Mouse (Mus musculus) right cerebral cortex, adult 2 months (tissue): ENCODE results near the gene Rpl36a.
"Not testable (repeated sequence)": the region's sequence is repeated elsewhere in the genome, so short reads cannot be mapped to it uniquely, and the experiment has no call there.

Source experiments
- DNase-seq, 2 experiments: peaks; one replicate each; pipeline ENCODE4 v3.0.0; 2021 to 2022; ENCODE audit warnings: low spot score in 2 of 2

Gene Rpl36a

DNA sequence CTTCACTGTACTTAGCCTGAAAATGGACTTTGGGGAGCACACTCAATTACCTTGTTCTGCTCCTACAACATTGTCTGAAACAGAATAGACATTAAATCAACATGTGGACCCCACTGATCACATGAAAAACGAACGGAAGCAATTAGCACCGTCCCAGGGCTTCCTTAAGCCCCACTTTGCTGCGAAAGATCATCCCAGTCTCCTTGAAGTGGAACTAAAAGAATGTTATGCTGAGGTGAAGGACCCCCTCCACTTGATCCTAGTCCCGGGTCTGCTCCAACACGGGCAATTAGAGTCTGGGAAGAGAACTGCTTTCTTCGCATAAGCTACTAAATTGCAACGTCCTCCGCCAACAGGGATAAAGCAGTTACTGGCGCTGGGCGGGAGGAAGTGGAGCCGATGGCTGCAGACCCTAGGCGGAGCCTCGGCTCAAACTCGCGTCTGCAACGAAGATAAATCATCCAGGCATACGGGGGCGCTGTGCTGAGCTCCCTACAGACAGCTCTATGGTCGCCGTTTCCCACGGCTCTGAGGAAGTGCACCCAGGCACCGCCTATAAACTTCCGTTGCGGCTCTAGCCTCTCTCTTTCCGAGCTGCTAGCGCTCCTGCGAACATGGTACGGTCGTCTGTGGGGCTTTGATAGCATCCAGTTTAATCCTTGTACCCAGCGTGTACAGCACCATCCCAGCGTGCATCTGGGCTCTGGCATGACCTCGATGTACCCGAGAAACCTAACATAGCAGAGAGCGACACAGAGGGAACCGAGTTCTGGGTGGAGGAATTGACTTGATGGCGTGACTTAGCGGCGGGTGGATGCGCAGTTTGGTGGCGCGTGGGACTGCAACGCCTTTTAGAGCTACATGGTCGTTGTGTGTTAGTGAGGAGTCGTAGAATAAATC lies at the start of gene Rpl36a:
Gene Rpl36a (plus strand): TSS at position 552 of the 900 bp plus-strand sequence.
- peak; percentile 89 to 90 for DNase-seq

DNA sequence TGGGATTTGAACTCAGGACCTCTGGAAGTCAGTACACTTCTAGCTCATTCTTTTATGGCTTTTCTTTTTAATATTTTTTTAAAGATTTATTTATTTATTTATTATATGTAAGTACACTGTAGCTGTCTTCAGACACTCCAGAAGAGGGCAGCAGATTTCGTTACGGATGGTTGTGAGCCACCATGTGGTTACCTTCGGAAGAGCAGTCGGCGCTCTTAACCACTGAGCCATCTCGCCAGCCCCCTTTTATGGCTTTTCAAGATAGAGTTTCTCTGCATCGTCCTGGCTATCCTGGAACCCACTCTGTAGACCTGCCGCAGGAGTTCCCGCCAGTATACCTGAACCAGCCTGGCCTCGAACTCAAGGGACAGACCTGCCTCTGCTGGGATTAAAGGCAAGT lies 45.7 kb upstream of the Rpl36a start:
- DNase-seq = not testable (repeated sequence)

DNA sequence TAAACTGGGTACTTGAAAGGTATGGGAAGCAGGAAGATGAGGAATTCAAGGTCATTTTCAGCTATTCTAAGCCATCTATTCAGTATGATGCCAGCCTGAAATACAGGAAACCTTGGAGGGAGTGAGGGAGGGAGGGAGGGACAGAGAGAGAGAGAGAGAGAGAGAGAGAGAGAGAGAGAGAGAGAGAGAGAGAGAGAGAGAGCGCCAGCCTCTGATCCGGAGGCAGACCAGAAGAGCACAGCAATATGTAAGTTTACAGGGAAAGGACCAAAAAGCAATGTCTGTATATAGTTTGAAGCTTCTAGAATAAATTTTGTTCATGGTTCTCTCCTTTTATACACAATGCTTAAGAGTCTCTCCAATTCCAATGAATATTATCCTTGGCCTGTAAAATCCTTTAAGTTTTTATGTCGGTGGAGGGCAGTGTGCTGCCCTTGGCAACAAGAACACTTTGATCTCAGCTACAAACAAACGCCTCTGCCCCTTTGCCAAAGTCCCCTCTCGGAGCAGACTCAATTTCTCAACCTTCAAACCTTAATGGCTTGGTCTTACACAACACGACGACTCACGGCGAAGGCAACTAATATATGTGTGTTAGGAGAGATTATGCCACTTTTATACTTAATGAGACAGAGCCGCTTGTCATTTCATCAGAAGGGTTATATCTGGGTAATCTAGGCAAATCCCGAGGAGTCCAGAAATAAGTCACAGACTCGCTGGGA lies 44.9 kb upstream of the Rpl36a start:
- DNase-seq = no peak

DNA sequence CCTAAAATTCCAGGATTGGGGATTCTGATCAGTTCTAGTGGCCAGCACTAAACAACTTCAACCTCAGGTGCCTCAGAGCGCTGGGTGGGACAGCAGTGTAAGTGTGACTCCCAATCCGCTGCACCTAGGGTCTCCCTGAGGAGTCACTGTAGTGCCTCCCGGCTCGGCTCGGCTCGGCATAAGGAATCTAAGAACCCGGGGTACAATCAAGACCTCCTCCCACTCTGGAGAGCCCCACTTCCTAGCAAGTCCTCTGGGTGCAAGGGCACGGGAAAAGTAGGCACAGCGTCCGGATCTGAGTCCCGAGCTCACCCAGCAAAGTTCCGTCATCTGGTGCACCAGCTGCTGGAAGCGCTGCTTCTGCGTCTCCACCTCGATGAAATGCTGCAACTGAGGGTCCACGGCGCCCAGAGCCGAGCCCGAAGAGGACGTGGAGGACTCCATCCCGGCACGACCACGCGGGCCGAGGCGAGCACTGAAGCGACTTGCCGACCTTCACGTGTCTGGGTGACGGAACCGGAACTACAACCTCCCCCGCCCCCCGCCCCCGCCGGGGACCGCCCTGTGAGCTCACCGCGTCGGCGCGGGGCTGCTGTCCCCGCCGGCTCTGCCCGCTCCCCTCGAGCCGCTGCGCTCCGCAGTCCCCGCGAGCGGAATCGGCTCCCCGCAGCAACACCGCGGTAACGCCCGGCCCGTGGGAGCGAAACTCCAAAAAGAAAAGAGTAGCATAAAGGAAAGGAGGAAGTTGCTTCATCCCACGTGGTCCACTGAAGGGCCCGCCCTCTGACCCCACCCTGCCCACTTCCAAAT lies 44.1 kb upstream of the Rpl36a start, which contains the start of gene Timm8a1:
Gene Timm8a1 (minus strand): TSS at position 721 of the 810 bp plus-strand sequence.
- DNase-seq = peak; percentile 17 to 26

DNA sequence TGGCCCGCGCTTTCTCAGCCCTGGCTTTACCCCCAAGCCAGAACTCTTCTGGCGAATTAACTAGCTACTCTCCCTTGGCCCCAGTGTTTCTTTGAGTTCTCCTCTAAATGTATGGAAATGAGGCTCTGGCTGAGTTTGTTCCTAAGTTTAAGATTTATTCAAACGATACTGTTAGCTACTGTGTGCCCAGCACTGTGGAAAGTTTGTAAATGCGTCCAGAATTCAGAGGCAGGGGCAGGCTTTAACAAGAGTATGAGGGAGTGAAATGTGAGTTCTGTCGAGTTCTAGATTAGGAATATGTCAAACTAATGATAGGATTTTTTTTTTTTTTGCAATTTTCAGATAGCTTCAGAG lies 43.5 kb upstream of the Rpl36a start:
- no peak for DNase-seq

DNA sequence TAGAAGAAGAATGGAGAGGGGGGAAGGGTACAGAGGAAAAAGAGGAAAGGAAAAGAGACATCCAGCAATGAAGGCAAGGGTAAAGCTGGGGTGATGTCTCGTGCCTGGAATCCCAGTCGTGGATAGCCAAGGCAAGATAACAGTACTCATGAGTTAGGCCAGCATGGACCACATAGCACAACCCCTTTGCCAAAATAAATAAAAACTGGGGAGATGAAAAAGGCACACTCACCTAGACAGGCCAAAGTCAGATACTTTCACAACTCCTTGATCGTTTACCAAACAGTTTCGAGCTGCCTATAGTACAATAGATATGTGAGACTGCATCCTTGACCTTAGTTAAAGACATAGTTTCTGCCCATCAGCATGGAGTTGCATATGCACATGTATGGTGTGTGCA lies 38.1 kb upstream of the Rpl36a start:
- DNase-seq = no peak

DNA sequence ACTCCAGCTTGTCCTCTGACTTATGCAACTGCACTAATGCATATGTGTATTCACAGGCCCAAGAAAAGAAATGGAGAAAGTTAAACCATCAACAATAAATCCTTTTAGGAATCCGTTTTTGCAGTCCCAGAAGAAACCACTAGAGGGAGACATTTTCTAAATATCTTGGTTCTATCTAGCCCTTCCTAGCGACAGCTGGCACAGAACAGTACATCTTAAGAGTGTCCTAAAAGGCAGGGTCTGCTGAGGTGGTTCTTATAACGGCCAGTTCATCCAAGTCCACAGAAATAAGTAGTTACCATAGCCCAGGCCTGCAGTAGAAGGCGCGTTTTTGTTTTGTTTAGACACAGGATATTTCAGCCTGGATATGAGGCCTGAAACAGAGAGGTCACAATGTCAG lies 34.6 kb upstream of the Rpl36a start:
- DNase-seq = peak; percentile 6 to 20

DNA sequence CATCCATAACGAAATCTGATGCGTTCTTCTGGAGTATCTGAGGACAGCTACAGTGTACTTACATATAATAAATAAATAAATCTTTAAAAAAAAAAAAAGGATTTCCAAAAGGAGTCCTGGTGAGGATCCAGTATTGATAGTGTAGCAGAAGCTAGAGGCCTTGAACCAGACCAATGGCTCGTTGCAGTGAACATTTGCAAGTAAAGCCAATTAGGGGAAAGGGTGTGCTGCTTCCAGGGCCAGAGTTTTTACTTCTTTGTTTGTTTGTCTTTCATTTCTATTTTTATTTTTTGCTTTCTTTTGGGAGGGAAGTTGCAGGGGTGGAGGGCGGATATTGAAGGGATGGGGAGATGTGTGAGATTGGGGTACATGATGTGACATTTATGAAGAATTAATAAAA lies 32.1 kb upstream of the Rpl36a start:
- DNase-seq = no peak

DNA sequence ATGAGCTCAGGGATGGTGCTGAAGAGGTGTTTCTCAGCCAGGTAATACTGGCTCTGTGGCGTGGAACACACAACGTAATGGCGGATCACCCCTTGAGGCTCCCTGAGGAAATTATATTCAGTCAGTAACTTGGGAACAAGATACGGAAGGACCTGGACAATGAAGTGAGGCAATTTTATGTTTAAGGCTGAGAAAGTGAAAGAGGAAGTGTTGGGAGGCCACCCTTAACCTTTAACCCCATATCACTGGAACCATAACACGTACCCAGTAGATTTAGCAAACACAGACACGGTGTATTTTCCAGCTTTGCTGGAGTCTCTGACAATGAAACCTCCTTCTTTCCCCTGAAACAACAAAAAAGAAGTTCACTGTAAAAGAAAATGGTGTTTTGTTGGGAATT lies 31.0 kb upstream of the Rpl36a start:
- no peak for DNase-seq

DNA sequence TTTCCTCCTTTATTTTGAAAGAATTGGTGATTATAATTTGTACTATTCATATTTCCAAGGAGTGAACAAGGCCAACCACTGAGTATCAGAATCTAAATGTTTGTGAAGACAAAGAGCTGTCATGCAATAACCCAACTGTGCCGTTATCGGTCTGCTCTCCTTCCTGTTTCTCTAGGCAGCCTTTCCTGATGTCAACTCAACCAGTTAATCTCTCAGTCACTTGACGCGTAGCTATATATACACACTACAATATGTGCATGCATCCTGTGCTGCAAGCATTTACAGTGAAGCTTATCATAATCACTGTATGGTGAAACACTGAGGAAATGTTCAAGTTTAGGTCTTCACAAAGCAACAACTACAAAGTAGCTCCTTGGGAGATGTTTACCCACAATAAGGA lies 21.1 kb upstream of the Rpl36a start:
- no peak for DNase-seq

DNA sequence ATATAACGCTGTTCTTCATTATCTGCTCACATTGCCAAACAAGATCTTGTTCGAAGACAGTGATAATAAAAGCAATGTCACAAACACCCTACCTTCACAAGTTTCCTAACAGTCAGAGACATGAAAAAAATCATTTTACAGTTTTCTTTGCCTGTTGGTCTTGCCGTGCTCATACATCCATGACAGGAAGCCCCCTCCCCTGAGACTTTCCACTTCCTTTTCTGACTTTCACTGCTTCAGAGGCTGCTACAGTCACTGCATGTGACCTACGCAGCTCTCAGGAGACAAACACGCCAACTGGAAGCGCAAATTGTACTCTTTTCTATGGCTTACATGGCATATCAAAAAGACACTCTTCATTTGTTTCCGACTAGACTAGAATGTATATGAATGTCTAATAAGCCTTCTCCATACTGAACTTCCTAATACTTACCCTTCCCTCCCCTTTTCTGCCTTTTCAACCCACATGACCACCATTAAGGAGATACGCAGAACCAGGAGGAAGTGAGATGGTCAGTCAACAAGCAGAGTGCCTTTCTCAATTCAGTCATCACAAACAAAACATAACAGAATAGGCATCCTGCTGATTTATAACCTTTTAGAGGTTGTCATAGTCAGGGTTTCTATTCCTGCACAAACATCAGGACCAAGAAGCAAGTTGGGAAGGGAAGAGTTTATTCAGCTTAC lies 18.8 kb upstream of the Rpl36a start:
- no peak for DNase-seq

DNA sequence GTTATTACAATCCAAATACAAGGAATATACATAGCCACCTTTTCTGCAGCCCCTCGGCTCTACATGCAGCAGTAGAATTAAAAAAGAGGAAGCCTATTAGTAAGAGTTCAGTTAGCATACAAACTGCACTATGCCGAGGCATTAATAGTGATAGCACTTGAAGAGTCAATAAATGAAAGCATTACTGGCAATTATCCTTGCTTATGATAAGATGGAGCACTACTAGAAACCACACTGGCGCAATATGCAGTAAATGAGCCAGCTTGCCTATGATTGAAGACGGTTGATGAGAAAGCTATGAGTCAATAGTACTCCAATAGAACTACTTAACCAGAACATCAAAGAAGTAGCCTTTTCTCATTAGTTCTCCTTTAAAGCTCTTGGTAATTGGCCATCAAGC lies 7.6 kb upstream of the Rpl36a start:
- no peak for DNase-seq

DNA sequence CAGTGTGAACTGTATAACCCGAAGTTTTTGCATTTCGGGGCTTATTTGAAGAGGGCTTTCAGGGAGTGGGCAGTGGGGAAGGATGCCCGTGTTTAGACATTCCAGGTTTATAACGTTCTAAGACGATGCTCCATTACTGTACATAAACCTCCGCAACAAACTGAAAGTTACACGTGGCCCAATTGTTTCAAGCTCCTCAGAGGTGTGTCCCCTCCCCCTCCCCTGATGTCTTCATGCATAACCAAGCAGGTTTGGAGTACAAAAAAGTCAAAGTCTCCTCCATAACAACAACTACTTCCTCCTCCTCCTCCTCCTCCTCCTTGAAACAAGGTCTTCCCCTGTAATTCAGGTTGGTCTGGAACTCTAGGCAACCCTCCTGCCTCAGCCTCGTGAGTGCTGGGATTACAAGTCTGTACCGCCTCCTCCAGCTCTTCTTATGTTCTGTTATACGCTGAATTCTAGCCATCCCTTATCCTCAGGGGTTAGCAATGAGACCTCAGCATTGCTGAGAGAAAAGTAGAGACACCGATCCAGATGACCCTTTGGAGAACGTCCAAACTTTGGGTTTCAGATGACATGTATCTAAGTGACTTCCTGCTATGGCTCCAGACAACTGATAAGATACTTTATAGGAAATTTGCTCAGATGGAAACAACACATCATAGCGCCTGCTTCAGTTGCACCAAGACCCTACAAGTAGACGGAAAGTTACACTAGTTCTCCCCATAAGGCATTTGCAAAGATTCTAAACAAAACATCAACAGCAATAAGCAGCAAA lies 4.7 kb upstream of the Rpl36a start:
- no peak for DNase-seq

DNA sequence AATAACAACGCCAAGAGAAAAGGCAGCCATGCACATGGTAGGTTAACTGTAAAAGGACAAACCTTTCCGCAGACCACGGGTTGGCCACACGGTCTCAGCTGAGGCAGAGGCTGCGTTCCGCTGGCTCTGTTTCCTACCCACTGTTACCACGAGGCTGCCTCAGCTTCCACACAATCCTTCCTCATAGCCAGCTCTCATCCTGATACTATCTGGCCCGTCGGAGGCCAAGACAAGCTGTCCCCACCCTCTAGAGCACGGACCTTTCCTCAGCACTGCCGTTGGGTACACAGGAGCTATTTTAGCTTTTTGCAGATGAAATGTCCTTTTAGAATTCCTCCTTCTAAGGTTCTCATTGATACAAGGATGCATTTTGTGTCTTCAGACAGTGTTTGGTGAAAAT lies 3.2 kb upstream of the Rpl36a start:
- no peak for DNase-seq

DNA sequence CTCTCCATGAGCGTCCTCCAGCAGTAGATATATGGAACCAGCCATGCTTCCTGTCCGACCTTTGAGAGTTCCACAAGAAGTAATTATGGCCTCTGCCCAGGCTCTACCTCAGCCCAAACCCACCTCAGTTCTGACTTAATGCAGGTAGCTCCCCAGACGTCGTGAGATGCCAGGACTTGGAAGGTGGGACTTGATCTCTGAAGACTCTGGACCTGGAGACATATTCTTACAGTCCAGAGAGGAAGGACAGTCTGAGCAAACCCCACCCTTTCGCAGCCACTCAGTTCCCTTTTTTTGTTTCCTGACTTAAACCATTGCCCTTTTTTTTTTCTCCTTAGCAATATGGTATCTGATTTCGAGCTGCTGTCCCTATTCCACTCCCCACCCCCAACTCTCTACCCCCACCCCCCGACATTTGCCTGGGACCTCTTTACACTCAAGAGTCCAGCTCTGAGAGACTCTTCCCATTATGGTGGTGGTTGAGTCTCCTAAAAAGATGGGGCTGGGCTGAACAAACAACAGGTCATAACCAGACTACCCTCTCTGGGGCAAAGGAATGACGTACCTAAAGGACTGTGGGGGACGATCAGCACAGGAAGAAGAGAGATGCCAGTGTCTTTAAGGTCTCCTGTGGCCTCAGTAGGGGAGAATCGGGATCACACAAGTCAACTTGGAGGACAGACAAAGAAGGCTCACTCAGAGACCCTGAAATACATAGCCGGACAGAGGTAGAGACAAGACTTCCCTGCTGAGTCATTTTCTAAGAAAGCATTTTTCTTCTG lies 2.4 kb upstream of the Rpl36a start, which contains the start of gene Btk:
Gene Btk (minus strand): TSS at position 683 of the 782 bp plus-strand sequence.
- DNase-seq = no peak

DNA sequence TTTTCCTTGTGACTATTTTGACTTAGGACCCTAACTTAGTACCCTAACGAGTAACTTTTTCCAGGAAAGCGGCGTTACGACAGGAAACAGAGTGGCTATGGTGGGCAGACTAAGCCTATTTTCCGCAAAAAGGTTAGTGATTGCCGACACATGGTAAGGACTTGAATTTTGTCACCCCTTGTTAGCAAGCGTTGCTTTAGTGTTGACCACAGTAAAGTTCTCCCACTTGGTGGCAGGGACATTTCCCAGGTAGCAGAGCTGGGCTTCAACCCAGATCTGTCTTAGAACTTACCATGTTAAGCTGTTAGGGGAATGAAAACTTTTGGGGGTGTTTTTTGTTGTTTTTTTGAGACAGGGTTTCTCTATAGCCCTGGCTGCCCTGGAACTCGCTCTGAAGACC lies 993 bp downstream of the Rpl36a start:
- DNase-seq = no peak

DNA sequence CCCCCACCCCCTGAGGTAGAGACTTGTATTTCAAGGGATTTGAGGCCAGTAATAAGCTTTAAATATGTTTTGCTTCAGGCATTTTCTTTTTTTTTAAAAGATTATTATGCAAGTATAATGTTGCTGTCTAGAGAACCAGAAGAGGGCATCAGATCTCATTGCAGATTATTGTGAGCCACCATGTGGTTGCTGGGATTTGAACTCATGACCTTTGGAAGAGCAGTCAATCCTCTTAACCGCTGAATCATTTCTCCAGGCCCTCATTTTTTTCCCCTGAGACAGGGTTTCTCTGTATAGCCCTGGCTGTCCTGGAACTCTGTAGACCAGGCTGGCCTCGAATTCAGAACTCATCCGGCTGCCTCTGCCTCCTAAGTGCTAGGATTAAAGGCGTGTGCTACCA lies 2.8 kb downstream of the Rpl36a start:
- DNase-seq = no peak

DNA sequence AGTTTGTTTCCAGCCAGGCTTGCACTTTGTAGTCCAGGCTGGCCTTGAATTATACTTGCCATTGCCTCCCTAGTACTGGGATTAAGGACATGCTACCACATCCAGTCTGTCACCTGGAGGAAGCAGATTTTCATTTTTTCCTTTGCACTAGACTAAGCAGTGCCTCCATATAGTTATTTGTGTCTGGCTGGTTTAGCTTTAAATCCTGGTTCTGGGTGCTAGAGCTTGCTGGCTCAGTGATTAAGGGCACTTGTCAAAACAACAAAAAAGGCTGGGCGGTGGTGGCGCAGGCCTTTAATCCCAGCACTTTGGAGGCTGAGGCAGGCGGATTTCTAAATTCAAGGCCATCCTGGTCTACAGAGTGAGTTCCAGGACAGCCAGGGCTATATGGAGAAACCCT lies 3.5 kb downstream of the Rpl36a start:
- DNase-seq = no peak

DNA sequence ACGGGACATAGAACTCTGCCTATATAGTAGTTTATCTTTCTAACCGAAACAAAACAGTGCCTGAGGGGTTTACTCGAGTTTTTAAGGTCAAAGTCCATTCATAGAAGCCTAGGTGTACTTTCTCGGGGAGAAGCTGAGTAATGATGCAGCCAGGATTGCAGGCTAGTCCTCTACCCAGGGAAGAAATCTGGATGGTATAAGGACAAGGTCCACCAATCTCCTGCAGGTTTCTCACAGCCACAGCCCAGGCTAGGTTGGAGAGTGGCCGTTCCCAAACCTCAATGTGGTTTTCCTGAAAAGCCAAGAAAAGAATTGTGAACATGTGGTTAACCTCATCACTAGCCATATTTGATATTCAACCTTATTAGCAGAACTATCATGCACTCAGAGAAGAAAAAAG lies 4.4 kb downstream of the Rpl36a start:
- no peak for DNase-seq
